Mouse (Mus musculus) adrenal gland, postnatal 25 days (tissue): ENCODE measurements around the gene Kdm2a. TPM values are rescaled to one million over a fixed set of nuclear protein-coding genes. Genes with fewer than 3 reads are reported as not detected.
A peak's percentile ranks its signal among the peaks of the same experiment; 100 is the strongest.

Experiments
- DNase-seq: peaks from one replicate; pipeline ENCODE4 v3.0.0; 2021; ENCODE audit warnings: mixed read lengths
- total RNA-seq: library from RNA; stranded (reverse); gene quantifications from 2 replicates; pipeline ENCODE4 v1.2.3, GENCODE M21; 2021

Gene Kdm2a
- total RNA-seq, 1 experiment from 2014 or later: 116 TPM

- no peak for DNase-seq
Measured at GRCm38 (mm10) chr19:4328737-4329304, 69.3 kb downstream of the Kdm2a start.

- DNase-seq: no peak
Measured at GRCm38 (mm10) chr19:4326881-4327280, 71.2 kb downstream of the Kdm2a start.

GRCm38 (mm10) chr19:4326106-4326505 is 72.0 kb downstream of the Kdm2a start:
- DNase-seq: no peak

GRCm38 (mm10) chr19:4322134-4322533 is 76.0 kb downstream of the Kdm2a start:
- no peak for DNase-seq

DNA sequence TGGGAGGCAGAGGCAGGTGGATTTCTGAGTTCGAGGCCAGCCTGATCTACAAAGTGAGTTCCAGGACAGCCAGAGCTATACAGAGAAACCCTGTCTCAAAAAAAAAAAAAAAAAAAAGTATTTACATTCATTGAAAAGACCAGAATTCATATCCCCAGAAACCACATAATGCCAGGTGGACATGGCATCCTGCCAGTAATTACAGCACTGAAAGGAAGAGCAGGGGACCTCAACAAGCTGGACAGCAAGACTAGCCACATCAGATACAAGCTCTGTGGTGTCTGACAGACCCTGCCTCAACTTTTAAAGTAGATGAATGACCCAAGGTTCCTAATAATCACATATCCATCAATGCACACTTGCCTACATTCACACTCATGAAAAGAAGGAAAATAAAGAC is 76.5 kb downstream of the Kdm2a start:
- DNase-seq: no peak

DNA sequence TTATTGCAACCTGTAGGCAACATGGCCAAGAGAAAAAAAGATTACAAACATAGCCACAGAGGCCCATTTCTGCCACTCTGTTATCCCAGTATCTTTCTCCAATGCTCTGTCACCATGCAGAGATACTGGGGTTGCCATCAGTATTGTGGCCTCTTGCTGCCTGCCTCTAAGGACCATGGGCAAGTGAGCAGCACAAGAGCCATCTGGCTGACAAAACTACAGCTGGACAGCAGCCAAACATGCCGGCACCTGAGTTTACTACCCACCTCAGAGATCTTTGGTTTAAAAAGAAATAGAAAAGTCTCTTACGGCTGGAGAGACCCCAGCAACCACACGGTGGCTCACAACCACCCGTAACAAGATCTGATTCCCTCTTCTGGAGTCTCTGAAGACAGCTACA is 78.8 kb downstream of the Kdm2a start:
- no peak for DNase-seq

GRCm38 (mm10) chr19:4317181-4317580 is 80.9 kb downstream of the Kdm2a start:
- no peak for DNase-seq

GRCm38 (mm10) chr19:4315223-4315944 is 82.7 kb downstream of the Kdm2a start:
- peak; percentile 61 for DNase-seq

- peak; percentile 46 for DNase-seq
Measured at GRCm38 (mm10) chr19:4309776-4310185, 88.3 kb downstream of the Kdm2a start.

DNA sequence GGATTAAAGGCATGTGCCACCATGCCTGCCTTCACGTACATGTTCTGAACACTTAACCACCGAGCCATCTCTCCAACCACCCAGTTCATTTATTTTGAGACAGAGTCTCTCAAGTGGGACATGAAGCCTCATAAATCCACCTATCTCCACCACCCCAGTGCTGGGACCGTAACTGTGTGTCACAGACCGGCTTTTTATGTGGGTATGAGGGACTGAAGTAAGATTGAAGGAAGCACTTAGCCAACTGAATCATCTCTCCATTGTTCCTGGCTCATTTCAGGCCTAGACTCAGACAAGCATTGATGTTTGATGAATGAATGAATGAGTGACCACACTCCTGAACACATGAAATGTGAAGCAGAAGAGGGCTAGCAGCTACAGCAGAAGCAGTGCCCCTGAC is 88.8 kb downstream of the Kdm2a start:
- no peak for DNase-seq

DNA sequence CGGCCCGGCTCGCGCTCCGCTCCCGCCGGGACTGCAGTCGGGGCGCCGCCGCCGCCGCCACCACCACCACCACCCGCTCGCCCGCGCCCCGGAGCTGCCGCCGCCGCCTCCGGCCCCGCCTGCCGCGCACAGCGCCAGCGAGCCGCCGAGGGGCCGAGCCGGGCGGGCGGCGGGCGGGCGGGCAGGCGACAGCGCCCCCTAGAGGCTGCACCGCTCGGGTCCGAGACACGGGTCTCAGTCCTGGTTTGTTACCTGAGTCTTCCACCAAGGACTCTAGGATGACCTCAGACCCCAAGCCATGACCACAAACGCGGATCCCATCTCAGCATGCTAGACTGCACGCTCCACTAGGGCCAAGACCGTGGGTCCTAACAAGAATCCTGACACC is 91.9 kb downstream of the Kdm2a start, which contains the start of gene Grk2:
Gene Grk2, minus strand, starts transcription at position 33 of the 388 bp plus-strand sequence.
- DNase-seq: peak; percentile 90

DNA sequence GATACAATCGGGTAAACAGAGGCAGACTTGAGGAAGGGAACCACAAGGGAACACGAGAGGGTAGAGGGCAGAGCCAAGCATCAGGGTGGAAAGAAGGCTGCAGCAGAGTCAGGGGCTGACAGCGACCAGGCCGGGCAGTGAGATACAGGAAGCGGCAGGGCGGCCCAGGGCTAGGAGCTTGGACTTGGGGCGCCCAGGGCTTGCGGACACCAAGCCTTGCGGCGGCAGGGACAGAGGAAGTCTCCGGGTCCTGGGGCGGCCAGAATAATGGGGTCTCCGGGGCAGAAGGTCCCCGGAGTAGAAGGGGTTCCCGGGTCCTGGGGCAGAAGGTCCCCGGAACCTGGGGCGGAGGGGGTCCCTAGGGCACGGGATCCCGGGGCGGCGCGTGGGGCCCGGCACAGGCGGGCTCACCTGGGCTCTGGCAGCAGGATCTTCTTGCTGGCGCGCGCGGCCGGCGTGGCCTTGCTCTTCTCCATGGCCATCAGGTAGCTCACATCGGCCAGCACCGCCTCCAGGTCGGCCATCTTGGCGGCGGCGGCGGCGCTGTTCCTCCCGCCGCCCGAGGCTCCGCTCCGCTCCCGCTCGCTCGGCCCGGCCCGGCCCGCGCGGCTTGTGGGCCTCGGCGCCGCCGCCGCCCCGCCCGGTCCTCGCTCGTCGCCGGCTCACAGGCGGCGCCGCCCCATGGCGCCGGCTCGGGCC is 92.4 kb downstream of the Kdm2a start:
- peak; percentile 53 for DNase-seq

DNA sequence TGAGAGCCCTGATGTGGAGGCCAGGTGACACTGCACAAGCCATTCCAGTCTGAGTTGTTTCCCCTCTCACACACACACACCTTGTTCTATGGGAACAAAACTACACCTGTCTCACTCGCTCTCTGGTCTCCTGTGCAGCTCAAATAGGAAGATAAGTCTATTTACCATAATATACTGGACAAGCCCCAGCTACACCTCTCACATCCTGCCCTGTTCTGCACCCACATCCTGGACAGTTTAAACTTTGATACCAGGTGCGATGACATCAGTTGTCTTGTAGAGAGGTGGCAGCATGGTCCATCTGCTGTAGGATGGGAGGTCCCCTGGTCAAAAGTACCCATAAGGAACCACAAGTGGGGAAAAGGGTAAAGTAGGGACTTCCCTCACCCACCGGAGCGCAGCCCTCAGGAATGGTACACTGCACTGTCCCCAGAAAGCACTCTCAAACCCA is 93.2 kb downstream of the Kdm2a start:
- DNase-seq: no peak

DNA sequence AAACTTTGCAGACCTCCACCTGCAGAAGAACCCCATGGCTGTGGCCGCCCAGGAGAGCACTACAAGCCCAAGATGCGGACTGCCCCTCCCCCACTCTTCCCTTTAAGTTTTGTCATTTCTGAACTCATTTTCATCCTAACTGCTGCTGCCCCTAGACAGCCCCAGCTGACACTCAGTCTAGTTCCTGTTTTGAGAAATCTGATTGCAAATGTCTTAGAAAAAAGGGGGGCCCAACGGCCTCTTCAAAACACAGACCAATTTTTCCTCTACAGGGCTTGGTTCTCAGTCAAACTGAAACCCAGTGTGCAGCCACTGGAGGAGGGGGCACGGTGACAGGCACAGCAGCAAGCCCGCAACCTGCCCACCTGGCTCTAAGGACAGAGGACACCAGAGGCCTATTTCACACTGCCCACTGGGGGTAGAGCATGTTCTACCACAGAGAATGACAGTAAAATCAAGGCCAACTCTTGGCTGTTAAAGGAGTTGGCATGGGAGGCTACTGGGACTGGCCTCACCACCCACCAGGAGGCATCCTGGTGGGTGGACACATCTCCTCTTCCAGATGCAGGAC is 93.7 kb downstream of the Kdm2a start:
- DNase-seq: no peak

GRCm38 (mm10) chr19:4303640-4303995 is 94.5 kb downstream of the Kdm2a start:
- no peak for DNase-seq

DNA sequence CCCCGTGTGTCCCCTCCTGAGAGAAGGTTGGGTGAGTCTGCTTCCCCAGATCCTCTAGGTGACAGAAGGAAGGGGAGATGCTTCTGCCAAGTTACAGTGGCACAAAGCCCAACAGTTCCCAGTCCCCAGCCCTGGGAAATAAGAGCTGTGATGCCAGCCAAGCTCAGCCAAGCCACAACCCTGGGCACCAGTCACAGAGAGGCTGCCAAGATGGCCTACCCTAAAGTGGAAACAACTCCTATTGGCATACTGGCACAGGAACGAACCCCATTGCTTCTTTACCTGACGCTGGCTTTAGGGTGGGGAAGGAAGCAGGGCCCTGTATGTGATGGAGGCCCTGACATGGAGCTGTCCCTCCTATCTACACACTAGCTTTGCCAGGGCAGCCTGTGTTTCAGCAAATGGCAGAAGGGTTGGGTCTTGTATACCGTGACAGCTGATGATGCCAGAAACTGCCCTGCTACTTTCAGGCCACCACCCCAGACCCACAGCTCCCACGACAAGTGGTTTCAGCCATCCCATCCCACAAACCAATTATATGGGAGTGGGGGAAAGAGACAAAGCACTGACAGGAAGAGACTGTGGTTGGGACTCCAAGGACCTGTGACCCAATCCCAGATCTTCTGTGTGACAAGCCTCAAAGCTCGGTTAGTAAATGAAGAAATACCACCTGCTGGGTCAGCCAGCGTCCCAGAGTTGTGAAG is 95.0 kb downstream of the Kdm2a start:
- peak; percentile 54 for DNase-seq

DNA sequence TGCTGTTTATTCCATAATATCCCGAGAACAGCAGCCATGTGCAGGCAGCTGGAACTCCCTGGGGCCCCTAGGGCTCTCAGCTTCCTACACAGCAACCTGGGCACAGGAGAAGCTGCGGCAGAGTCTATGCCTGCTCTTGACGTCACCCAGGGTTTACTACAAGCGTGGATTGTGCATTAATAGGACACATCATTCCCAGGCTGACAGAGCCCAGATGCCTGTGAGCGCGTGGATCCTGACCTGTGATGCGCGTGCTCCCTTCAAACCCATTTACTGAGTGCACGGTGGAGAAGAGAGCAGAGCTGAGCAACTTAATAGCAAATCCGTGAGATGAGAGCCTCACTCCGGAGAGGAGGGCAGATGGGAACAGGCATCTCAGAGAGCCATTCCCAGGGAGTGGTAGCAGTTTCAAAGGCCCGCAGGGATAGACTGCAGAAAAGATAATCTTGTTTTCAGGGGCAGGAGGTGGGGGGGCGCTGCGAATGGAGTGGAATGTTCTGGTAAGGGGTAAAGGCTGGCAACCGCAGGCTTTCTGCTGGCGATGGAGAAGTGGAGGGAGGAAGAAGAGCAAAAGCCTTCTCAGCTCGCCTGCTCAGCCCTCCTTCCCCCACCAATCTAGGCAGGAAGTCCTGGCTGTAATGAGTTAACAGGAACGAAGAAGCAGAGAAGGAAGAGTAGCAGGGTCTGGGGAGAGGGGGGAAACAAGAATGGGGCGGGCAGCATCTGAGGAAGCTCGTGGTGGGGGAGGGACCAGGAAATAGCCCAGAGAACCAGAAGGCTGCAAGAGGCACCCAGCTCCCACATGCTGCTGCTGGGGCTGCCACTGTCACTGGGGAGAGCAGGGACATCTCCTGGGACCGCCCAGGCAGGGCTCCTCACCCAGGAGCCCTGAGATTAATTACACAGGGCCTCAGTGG is 96.1 kb downstream of the Kdm2a start:
- DNase-seq: no peak

GRCm38 (mm10) chr19:4300852-4301734 is 97.0 kb downstream of the Kdm2a start:
- DNase-seq: no peak

DNA sequence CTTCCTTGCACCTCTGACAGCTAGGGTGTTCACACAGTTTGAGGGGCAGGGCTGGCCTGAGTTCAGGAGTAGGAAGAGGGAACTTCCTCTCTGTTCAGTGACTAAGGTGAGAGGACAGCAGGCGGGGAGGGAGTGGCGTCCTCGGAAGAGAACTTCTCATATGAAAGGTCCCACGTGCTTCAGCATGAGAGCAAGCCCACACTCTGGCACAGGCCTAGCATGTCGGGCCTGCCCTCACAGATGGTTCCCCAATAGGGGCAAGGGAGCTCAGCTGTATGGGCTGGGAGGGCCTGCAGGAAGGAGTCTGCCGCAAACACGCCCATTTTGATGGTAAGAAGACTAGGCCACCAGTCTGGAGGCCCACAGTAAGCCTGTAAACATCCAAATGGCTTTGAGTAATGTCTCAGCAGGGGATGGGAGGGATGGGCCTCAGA is 97.8 kb downstream of the Kdm2a start:
- no peak for DNase-seq

DNA sequence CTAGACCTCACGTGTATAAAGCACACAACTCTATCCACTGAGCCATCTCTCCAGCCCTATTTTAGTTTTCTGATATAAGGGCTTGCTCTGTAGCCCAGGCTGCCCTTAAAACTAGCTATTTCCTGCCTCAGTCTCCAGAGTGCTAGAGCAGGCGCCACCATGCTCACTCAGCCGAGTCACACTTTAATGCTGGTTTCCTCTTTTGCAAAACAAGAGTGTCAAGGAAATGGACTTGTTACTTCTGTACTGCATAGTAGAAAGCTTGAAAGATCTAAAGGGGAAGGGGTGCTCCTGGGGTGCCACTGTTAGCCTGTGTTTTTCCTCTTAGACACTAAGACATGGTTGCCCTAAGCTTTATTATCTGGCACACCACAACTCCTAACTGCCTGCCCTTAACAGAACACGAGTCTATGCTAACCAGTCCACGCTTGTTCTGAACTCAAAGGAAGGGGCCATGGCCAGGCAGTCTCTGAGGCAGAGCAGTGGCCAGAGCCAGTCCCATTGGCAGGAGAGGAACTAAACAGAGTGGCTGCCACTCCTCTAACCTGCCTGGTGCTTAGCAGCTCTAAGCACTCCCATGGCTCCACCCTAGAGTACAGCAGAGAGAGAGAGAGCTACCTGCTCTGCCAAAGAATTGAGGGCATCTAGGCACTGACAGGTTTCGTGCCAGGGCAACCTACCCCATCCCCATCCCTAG is 98.4 kb downstream of the Kdm2a start:
- DNase-seq: no peak
